Mouse (Mus musculus) megakaryocyte, adult 5-6 weeks (primary cell): ENCODE measurements around the gene Nudt10. TPM values are rescaled to one million over a fixed set of nuclear protein-coding genes. Genes with fewer than 3 reads are reported as not detected.
"Not testable (repeated sequence)": the region's sequence is repeated elsewhere in the genome, so short reads cannot be mapped to it uniquely, and the experiment has no call there.

Experiments
- ATAC-seq: 2 replicates; pipeline ENCODE4 v1.8.0; 2016; ENCODE audit warnings: mild to moderate bottlenecking, inconsistent platforms; ENCODE audit not compliant: poor library complexity, severe bottlenecking
- total RNA-seq, 2 experiments: library from RNA; stranded (forward) in 1 of 2; stranded (reverse) in 1 of 2; fragments of 153-499, 151-499 nt in 1 of 2; fragments of 221-1000, 200-1000 nt in 1 of 2; gene quantifications; 2 replicates each; pipeline versions ENCODE4 v1.2.3 to v1.2.4; 2015 to 2017

Nudt10 gene
- total RNA-seq (2015) (not detected in 2 replicates), total RNA-seq (2017) (not detected in 2 replicates)

- ATAC-seq: not testable (repeated sequence)
Observed at GRCm38 (mm10) chrX:6172823-6173640, at the start of gene Nudt10. TSS of gene Nudt10 (minus strand) at chrX:6173015.

- ATAC-seq: not testable (repeated sequence)
Observed at GRCm38 (mm10) chrX:6172136-6172822, 536 bp downstream of the Nudt10 start.

- no peak for ATAC-seq
Observed at GRCm38 (mm10) chrX:6171718-6172117, 1.1 kb downstream of the Nudt10 start.

Other genes starting within 250 kb of the Nudt10 start
- gene Nudt11, start 125.6 kb downstream of the Nudt10 start, total RNA-seq (2015): not detected in 2 replicates
- not detected in 2 replicates for gene Nudt11, start 125.6 kb downstream of the Nudt10 start, total RNA-seq (2017)
- gene AU022751, start 89.6 kb downstream of the Nudt10 start, total RNA-seq (2015): not detected in 2 replicates
- gene AU022751, start 89.6 kb downstream of the Nudt10 start, total RNA-seq (2017): not detected in 2 replicates
- gene Bmp15, start 147.7 kb upstream of the Nudt10 start, total RNA-seq (2015): not detected in 2 replicates
- not detected in 2 replicates for gene Bmp15, start 147.7 kb upstream of the Nudt10 start, total RNA-seq (2017)
- gene Shroom4, start 226.8 kb upstream of the Nudt10 start, total RNA-seq (2015): not detected in 2 replicates
- 0.07 TPM in 1 of 2 replicates, not detected in the other for gene Shroom4, start 226.8 kb upstream of the Nudt10 start, total RNA-seq (2017)